Mouse (Mus musculus) cerebellum, adult 2 months (tissue): ENCODE data around the gene Ptcd1.

Experiments used
- CTCF ChIP-seq: fragments of 200-500 bp; IDR thresholded peaks from 2 replicates; pipeline ENCODE4 v1.5.1; 2011; ENCODE audit warnings: low read depth, mild to moderate bottlenecking, control low read depth, low read length, moderate library complexity, borderline replicate concordance; ENCODE audit not compliant: insufficient read depth
- POLR2A ChIP-seq: fragments of 200-500 bp; IDR thresholded peaks from 2 replicates; pipeline ENCODE4 v1.6.1; 2011; ENCODE audit warnings: low read length, control low read depth, borderline replicate concordance; ENCODE audit not compliant: insufficient read depth

DNA sequence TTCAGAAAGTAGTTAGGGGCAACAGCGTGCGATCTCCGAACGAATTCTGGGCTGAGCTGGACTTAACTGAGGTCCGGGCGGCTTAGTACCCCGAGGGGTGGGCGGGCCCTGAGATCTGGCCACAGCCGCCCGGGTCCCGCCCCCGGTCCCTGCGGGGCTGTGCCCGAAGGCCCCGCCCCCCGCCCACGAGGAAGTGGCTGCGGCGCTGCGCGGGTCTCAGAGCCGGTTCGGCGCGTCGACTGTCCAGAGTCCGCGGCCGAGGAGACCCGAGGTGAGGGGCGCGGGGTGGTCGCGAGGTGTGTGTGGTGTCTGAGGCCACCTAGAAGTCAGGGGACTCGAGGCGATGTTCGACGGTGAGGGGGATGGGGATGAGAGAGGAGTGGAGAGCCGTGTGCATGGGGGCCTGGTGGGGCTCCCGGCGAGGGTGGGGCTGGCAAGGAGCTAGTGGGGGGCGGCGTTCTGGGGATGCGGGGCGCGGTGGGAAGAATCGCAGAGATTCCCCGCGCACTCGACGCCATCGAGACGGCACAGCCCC lies 52.8 kb downstream of the Ptcd1 start, which contains the start of gene Arpc1b:
- no peak for TF ChIP-seq POLR2A
- TF ChIP-seq CTCF: no peak
